Mouse (Mus musculus) thymus, postnatal 4 days (tissue): Measurements from ENCODE around the gene Aldoc.

Source experiments
- DNase-seq: peaks from one replicate; pipeline ENCODE4 v3.0.0; 2021

Aldoc gene

GRCm38 (mm10) chr11:78363309-78364007 lies 40.7 kb downstream of the Aldoc start:
- DNase-seq = no peak

- no peak for DNase-seq
Observed at GRCm38 (mm10) chr11:78364103-78364502, 41.3 kb downstream of the Aldoc start.

GRCm38 (mm10) chr11:78367456-78368225 lies 44.9 kb downstream of the Aldoc start:
- DNase-seq = no peak

- no peak for DNase-seq
Observed at GRCm38 (mm10) chr11:78370389-78370788, 47.6 kb downstream of the Aldoc start.

- DNase-seq = no peak
Observed at GRCm38 (mm10) chr11:78371711-78372110, 48.9 kb downstream of the Aldoc start.

DNA sequence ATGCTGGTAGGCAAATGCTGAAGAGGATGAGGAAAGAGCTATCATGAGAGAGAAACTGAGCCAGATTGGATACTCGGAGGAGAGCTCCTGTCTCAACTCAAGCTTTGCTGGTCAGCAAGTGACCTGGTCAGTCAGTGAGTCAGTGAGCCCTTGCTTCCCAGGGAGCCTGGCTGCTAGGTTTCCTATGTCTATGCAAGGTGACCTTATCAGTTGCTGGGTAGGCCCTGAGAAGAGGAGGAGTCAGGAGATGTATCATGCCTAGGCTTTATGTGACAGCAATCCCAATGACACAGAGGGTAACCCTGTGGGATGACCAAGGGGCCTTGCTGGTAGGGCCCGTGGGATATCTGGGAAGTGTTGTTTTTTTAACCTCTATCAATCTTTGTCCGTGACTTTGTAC lies 49.4 kb downstream of the Aldoc start:
- DNase-seq = no peak

GRCm38 (mm10) chr11:78372610-78373009 lies 49.8 kb downstream of the Aldoc start:
- no peak for DNase-seq

- DNase-seq = no peak
Observed at GRCm38 (mm10) chr11:78374147-78374546, 51.4 kb downstream of the Aldoc start.
